Mouse (Mus musculus): ENCODE results near the gene Pdgfb. TPM values are rescaled to one million over a fixed set of nuclear protein-coding genes. Genes with fewer than 3 reads are reported as not detected.

Gene Pdgfb
- polyA plus RNA-seq, 1 experiment from 2014 or later, result 4.7 TPM

DNA sequence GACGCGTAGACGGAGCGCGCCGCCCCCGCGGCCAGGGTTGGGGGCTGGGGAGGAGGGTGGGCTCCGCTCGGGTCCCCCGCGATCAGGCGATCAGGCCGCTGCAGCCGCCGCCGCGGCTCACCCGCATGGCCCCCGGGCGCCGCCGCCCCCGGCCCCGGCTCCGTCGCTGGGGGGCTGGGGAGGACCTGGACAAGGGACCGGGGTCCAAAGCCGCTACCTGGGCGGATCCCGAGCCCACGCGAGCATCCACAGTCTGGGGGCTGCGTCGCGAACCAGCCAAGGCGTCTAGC lies 801 bp downstream of the Pdgfb start:
- no peak overlapping the region for H3K27ac ChIP-seq (replicated peaks; ENCODE audit: low read depth, low read length)
- H3K36me3 ChIP-seq (ENCODE audit: control insufficient read depth, insufficient read depth, low read length), result no peaks in the 10 kb centered on the region
- peaks cover 18% of the 10 kb centered on the region for H3K4me1 ChIP-seq (ENCODE audit: control insufficient read depth, insufficient read depth, low read length)
- no peaks in the 10 kb centered on the region for H3K9me3 ChIP-seq (ENCODE audit: control insufficient read depth, low read length)
- peak overlapping the region; percentile 90 for H3K4me2 ChIP-seq (ENCODE audit: low read length)
- peaks cover 54% of the 10 kb centered on the region for H3K27me3 ChIP-seq (ENCODE audit: control insufficient read depth, insufficient read depth, low read length)
- no peak for ATAC-seq (ENCODE audit: low FRiP score, low TSS enrichment)
- no peak for DNase-seq
- under 1% methylated on average over 36 of the region's 37 CpGs for WGBS
- peak overlapping the region; percentile 72 for H3K9ac ChIP-seq (replicated peaks; ENCODE audit: low read length)
- H3K4me3 ChIP-seq (replicated peaks; ENCODE audit: low read depth, low read length), result peak overlapping the region; percentile 62

DNA sequence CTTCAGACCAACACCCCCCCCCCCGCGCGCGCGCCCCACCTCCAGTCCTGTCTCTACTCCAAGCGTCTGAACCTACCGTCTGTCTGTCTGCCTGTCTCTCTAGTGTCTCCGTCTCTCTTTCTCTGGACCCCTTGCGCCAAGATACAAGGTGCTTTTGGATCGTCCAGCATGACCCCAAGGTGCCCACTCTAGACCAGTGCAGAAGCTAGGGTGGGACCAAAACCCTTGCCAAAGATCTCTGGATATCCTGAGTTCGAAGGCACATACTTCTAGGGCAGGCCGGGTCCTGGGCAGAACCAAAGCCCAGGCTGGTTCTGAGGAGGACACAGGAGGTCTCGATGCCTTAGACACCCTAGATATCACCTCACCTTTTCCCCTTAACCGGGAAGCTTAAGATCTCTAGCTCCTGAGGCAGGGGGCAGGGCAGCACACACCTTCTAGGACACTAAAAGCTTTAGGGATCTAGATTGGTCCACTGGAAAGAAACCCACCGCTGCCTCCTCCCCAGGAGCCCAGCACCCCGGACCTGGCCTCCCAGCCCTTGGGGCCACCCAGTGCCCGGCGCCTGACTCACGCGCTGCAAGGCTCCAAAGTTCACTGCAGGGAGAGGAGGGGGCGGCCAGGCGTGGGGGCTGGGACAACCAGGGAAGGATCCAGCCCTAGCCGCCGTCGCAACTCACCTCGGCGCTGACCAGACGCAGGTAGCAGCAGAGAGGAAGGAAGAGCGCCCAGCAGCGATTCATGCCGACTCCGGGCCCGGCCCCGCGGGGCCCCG lies 1.3 kb downstream of the Pdgfb start:
- Histone ChIP-seq H3K27me3 (ENCODE audit: control insufficient read depth, insufficient read depth, low read length) (peaks cover 54% of the 10 kb centered on the region), H3K9ac (replicated peaks; ENCODE audit: low read length) (peak overlapping the region; percentile 72), H3K4me3 (replicated peaks; ENCODE audit: low read depth, low read length) (peak overlapping the region; percentile 62), H3K27ac (replicated peaks; ENCODE audit: low read depth, low read length) (peak overlapping the region; percentile 74; the same call in 1 of the 2 replicates), H3K9me3 (ENCODE audit: control insufficient read depth, low read length) (no peaks in the 10 kb centered on the region), H3K4me1 (ENCODE audit: control insufficient read depth, insufficient read depth, low read length) (peaks cover 18% of the 10 kb centered on the region), H3K4me2 (ENCODE audit: low read length) (peak overlapping the region; percentile 90), H3K36me3 (ENCODE audit: control insufficient read depth, insufficient read depth, low read length) (no peaks in the 10 kb centered on the region)
- DNase-seq, result peak; percentile 20
- WGBS, result 1% methylated on average over 36 of the region's 36 CpGs
- no peak for ATAC-seq (ENCODE audit: low FRiP score, low TSS enrichment)

DNA sequence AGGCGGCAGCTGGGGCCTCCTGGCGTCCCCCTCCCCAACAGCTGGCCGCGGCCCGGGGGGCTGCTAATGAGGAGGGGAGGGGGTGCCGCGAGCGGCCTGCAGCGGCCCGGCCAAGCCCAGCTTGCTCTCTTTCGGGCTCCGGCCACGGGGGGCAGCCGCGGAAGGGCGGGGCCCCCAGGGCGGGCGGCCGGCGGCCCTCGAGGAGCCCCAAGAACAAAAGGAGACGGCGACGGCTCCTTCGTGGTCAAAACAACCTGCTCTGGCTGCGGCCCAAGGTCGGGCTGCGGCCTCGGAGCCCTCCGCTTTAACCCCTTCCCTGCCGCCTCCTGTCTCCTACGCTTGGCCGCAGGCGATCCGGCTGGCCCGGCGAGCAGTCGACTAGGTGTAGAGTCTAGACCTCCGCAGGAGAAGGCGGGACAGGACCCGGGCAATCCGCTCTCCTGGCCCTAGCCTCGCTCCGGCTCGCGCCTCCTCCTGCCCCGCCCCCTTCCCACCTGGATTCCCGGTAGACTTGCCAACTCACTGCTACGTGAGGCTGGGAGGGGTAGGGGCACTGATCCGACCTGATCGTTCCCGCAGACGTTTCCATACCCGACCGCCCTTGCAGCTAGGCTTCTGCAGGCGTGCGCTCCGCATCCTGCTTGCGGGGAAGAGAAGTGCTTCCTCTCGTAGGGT lies 2.1 kb downstream of the Pdgfb start:
- peak; percentile 60 for ATAC-seq (ENCODE audit: low FRiP score, low TSS enrichment)
- Histone ChIP-seq H3K4me3 (replicated peaks; ENCODE audit: low read depth, low read length) (peak overlapping the region; percentile 62), H3K4me1 (ENCODE audit: control insufficient read depth, insufficient read depth, low read length) (peaks cover 18% of the 10 kb centered on the region), H3K9ac (replicated peaks; ENCODE audit: low read length) (peak overlapping the region; percentile 72), H3K27me3 (ENCODE audit: control insufficient read depth, insufficient read depth, low read length) (peaks cover 54% of the 10 kb centered on the region), H3K27ac (replicated peaks; ENCODE audit: low read depth, low read length) (peak overlapping the region; percentile 74), H3K9me3 (ENCODE audit: control insufficient read depth, low read length) (no peaks in the 10 kb centered on the region), H3K36me3 (ENCODE audit: control insufficient read depth, insufficient read depth, low read length) (no peaks in the 10 kb centered on the region), H3K4me2 (ENCODE audit: low read length) (peak overlapping the region; percentile 90)
- WGBS, result under 1% methylated on average over 55 of the region's 60 CpGs
- DNase-seq, result peak; percentile 72

DNA sequence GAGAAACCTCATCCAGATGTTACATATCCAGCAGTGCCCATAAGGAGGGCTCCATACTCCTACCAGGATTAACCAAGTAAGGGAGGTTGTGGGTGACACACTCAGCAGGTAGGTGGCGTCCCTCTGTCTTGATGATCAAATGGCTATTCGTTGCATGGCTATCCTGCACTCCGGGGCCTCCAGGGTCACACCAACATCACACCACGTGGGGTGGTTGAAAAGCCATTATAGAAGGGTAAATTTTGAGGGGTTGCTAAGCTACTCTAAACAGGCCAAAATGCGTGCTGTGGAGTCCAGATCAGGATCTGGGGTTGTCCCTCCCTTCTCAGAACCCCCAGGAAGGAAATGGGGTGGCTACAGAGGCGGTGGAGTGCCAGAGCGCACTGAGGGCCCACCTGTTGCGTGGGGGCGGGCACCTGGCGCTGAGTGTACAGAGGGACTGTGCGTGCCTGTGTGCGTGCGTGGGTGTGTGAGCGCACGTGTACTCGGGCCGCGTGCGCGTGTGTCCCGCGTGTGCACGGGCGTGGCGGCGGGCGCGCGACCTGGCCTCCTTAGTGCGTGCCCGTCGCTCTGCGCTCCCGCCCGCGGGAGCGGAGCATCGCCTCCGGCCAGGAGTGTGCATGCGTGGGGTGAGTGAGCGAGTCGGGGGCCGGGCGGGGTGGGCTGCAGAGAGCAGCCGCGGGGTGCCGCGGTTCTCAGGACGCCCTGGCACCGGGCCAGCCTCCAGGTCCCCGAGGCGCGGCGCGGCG lies 2.8 kb downstream of the Pdgfb start:
- Histone ChIP-seq H3K27me3 (ENCODE audit: control insufficient read depth, insufficient read depth, low read length) (peaks cover 54% of the 10 kb centered on the region), H3K4me3 (replicated peaks; ENCODE audit: low read depth, low read length) (peak overlapping the region; percentile 62), H3K4me1 (ENCODE audit: control insufficient read depth, insufficient read depth, low read length) (peaks cover 18% of the 10 kb centered on the region), H3K9ac (replicated peaks; ENCODE audit: low read length) (peak overlapping the region; percentile 72), H3K9me3 (ENCODE audit: control insufficient read depth, low read length) (no peaks in the 10 kb centered on the region), H3K36me3 (ENCODE audit: control insufficient read depth, insufficient read depth, low read length) (no peaks in the 10 kb centered on the region), H3K4me2 (ENCODE audit: low read length) (peak overlapping the region; percentile 90), H3K27ac (replicated peaks; ENCODE audit: low read depth, low read length) (peak overlapping the region; percentile 74)
- 1% methylated on average over 54 of the region's 56 CpGs for WGBS
- ATAC-seq (ENCODE audit: low FRiP score, low TSS enrichment), result peak; percentile 68
- peak; percentile 87 for DNase-seq

DNA sequence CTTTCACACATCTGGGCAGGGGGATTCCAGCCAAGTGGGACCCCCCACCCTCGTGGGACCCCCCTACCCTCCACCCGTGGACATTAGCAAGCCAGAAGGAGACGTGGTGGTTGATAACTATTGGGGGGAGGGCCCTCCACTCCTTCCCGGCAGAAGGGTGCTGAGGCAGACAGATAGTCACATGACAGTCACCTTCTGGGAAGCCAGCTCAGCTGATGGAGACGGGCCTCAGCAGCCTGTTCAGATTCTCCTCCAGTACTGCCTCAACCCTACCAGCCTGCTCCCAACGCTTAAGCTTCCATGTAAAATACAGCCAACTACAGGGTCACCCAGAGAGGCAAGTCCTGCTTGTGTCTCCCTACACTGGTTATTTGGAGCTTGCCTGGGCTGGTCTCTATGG lies 3.6 kb downstream of the Pdgfb start:
- no peak for ATAC-seq (ENCODE audit: low FRiP score, low TSS enrichment)
- H3K4me2 ChIP-seq (ENCODE audit: low read length), result peak overlapping the region; percentile 90
- no peak overlapping the region for H3K27ac ChIP-seq (replicated peaks; ENCODE audit: low read depth, low read length)
- no peak overlapping the region for H3K9ac ChIP-seq (replicated peaks; ENCODE audit: low read length)
- no peaks in the 10 kb centered on the region for H3K36me3 ChIP-seq (ENCODE audit: control insufficient read depth, insufficient read depth, low read length)
- H3K9me3 ChIP-seq (ENCODE audit: control insufficient read depth, low read length), result no peaks in the 10 kb centered on the region
- DNase-seq, result no peak
- WGBS, result 36% methylated on average over 6 of the region's 6 CpGs
- peaks cover 18% of the 10 kb centered on the region for H3K4me1 ChIP-seq (ENCODE audit: control insufficient read depth, insufficient read depth, low read length)
- H3K27me3 ChIP-seq (ENCODE audit: control insufficient read depth, insufficient read depth, low read length), result peaks cover 48% of the 10 kb centered on the region
- no peak overlapping the region for H3K4me3 ChIP-seq (replicated peaks; ENCODE audit: low read depth, low read length)

DNA sequence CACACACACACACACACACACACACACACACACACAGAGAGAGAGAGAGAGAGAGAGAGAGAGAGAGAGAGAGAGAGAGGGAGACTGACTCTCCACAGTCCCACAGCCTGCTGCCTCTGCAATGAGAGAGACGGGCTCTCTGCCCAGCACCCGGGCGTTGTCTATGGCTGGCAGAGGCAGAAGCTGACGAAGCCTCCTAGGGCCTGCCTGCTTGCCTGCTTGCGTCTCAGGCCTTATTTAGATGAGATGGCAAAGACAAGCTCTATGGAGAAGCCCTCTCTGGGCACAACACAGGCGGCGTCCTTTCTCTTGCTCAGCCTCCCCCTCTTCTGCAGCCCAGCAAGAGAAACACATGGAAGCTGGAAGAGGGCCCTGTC lies 4.6 kb downstream of the Pdgfb start:
- 24% methylated on average over 7 of the region's 7 CpGs for WGBS
- no peaks in the 10 kb centered on the region for H3K9me3 ChIP-seq (ENCODE audit: control insufficient read depth, low read length)
- no peak overlapping the region for H3K4me3 ChIP-seq (replicated peaks; ENCODE audit: low read depth, low read length)
- peak; percentile 22 for DNase-seq
- no peak for ATAC-seq (ENCODE audit: low FRiP score, low TSS enrichment)
- no peak overlapping the region for H3K4me2 ChIP-seq (ENCODE audit: low read length)
- no peak overlapping the region for H3K9ac ChIP-seq (replicated peaks; ENCODE audit: low read length)
- H3K4me1 ChIP-seq (ENCODE audit: control insufficient read depth, insufficient read depth, low read length), result peaks cover 20% of the 10 kb centered on the region
- H3K27me3 ChIP-seq (ENCODE audit: control insufficient read depth, insufficient read depth, low read length), result peaks cover 38% of the 10 kb centered on the region
- H3K27ac ChIP-seq (replicated peaks; ENCODE audit: low read depth, low read length), result no peak overlapping the region
- H3K36me3 ChIP-seq (ENCODE audit: control insufficient read depth, insufficient read depth, low read length), result no peaks in the 10 kb centered on the region

DNA sequence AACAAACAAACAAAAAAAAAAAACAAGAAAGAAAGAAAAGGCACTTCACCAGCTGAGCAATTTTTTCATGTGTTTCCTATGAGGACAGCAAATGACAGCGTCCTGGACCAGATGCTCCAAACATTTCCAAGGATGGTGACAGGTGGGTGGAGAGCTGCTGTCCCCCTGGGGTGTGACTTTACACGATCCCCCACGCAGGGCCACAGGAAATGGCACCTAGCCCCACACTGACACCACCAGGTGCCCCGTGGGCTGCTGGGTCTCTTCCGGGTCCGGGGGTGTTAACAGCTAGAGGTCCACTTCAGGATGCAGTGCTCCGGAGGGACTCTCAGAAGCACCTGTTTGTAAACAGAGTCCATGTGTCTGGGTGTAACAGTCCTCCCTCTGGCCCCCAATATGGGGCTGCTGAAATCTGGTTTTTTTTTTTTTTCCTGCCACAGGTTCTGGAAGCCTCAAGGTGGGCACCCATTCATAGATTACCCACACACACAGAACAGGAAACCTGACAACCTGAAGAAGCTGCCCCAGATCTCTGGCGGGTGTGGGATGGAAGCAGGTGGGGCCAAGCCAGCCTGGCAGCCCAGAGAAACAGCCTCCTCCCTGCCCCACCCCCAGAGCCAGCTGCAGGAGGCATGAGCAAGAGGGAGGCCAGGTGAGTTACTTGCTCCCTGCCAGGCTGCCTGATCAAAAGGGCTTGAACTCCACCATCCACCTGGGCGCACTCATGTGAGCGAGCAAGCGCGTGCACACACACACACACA lies 5.2 kb downstream of the Pdgfb start:
- 66% methylated on average over 12 of the region's 12 CpGs for WGBS
- no peak overlapping the region for H3K4me2 ChIP-seq (ENCODE audit: low read length)
- no peak overlapping the region for H3K27ac ChIP-seq (replicated peaks; ENCODE audit: low read depth, low read length)
- H3K4me3 ChIP-seq (replicated peaks; ENCODE audit: low read depth, low read length), result no peak overlapping the region
- H3K9ac ChIP-seq (replicated peaks; ENCODE audit: low read length), result no peak overlapping the region
- peaks cover 32% of the 10 kb centered on the region for H3K27me3 ChIP-seq (ENCODE audit: control insufficient read depth, insufficient read depth, low read length)
- no peaks in the 10 kb centered on the region for H3K9me3 ChIP-seq (ENCODE audit: control insufficient read depth, low read length)
- H3K4me1 ChIP-seq (ENCODE audit: control insufficient read depth, insufficient read depth, low read length), result peaks cover 25% of the 10 kb centered on the region
- no peaks in the 10 kb centered on the region for H3K36me3 ChIP-seq (ENCODE audit: control insufficient read depth, insufficient read depth, low read length)
- no peak for DNase-seq
- no peak for ATAC-seq (ENCODE audit: low FRiP score, low TSS enrichment)

DNA sequence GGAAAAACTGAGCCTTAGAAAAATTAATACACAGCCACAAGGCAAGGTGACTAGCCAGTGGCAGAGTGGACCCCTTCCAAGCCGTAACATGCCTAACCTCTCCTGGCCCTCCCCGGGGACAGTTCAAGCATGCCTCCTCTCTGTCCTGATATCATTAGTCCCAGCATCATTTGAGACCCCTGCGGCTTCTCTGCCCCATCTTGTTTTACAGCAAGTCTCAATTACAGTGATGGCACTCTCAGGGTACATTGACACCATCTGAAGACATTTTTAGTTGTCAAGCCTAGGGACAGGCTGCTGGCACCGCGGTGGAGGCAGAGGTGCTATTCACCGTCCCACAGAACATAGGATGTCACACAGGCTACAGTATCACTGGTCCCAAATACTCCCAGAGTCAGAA lies 6.3 kb downstream of the Pdgfb start:
- no peak overlapping the region for H3K27ac ChIP-seq (replicated peaks; ENCODE audit: low read depth, low read length)
- H3K4me2 ChIP-seq (ENCODE audit: low read length), result no peak overlapping the region
- H3K4me1 ChIP-seq (ENCODE audit: control insufficient read depth, insufficient read depth, low read length), result peaks cover 17% of the 10 kb centered on the region
- no peak overlapping the region for H3K4me3 ChIP-seq (replicated peaks; ENCODE audit: low read depth, low read length)
- no peak for ATAC-seq (ENCODE audit: low FRiP score, low TSS enrichment)
- H3K27me3 ChIP-seq (ENCODE audit: control insufficient read depth, insufficient read depth, low read length), result peaks cover 21% of the 10 kb centered on the region; the same call in 1 of the 2 replicates
- H3K36me3 ChIP-seq (ENCODE audit: control insufficient read depth, insufficient read depth, low read length), result no peaks in the 10 kb centered on the region
- H3K9me3 ChIP-seq (ENCODE audit: control insufficient read depth, low read length), result no peaks in the 10 kb centered on the region
- WGBS, result 82% methylated on average over 6 of the region's 6 CpGs
- no peak for DNase-seq
- H3K9ac ChIP-seq (replicated peaks; ENCODE audit: low read length), result no peak overlapping the region

Data from midbrain, embryonic 14.5 days (tissue).